Mouse (Mus musculus): ENCODE results near the gene Grap.
"Not testable (repeated sequence)": the region's sequence is repeated elsewhere in the genome, so short reads cannot be mapped to it uniquely, and the experiment has no call there.

Gene Grap

GRCm38 (mm10) chr11:61652686-61653447 is at the start of gene Grap:
TSS of gene Grap (plus strand) at chr11:61653265.
- no peak for DNase-seq (ENCODE audit: low read depth, low spot score)

- DNase-seq (ENCODE audit: low read depth, low spot score), result no peak
These were observed 45.0 kb upstream of the Grap start for GRCm38 (mm10) chr11:61608072-61608471.

GRCm38 (mm10) chr11:61611197-61611596 is 41.9 kb upstream of the Grap start:
- no peak for DNase-seq (ENCODE audit: low read depth, low spot score)

- no peak for DNase-seq (ENCODE audit: low read depth, low spot score)
These were observed 40.9 kb upstream of the Grap start for GRCm38 (mm10) chr11:61612116-61612635.

GRCm38 (mm10) chr11:61614401-61614800 is 38.7 kb upstream of the Grap start:
- no peak for DNase-seq (ENCODE audit: low read depth, low spot score)

GRCm38 (mm10) chr11:61615686-61616522 is 37.2 kb upstream of the Grap start:
- DNase-seq (ENCODE audit: low read depth, low spot score), result no peak

GRCm38 (mm10) chr11:61616523-61617292 is 36.4 kb upstream of the Grap start:
- DNase-seq (ENCODE audit: low read depth, low spot score), result no peak

- DNase-seq (ENCODE audit: low read depth, low spot score), result no peak
These were observed 35.6 kb upstream of the Grap start for GRCm38 (mm10) chr11:61617293-61617975.

- no peak for DNase-seq (ENCODE audit: low read depth, low spot score)
These were observed 34.9 kb upstream of the Grap start for GRCm38 (mm10) chr11:61618131-61618530.

- DNase-seq (ENCODE audit: low read depth, low spot score), result no peak
These were observed 34.5 kb upstream of the Grap start for GRCm38 (mm10) chr11:61618571-61618970.

GRCm38 (mm10) chr11:61619356-61619755 is 33.7 kb upstream of the Grap start:
- no peak for DNase-seq (ENCODE audit: low read depth, low spot score)

GRCm38 (mm10) chr11:61619791-61620241 is 33.2 kb upstream of the Grap start:
- peak; percentile 88 for DNase-seq (ENCODE audit: low read depth, low spot score)

GRCm38 (mm10) chr11:61620254-61620670 is 32.8 kb upstream of the Grap start:
- DNase-seq (ENCODE audit: low read depth, low spot score), result peak; percentile 98

- DNase-seq (ENCODE audit: low read depth, low spot score), result no peak
These were observed 32.3 kb upstream of the Grap start for GRCm38 (mm10) chr11:61620762-61621161.

GRCm38 (mm10) chr11:61625136-61625535 is 27.9 kb upstream of the Grap start:
- DNase-seq (ENCODE audit: low read depth, low spot score), result no peak

- DNase-seq (ENCODE audit: low read depth, low spot score), result peak; percentile 37
These were observed 26.6 kb upstream of the Grap start for GRCm38 (mm10) chr11:61626509-61626908.

GRCm38 (mm10) chr11:61629621-61630020 is 23.4 kb upstream of the Grap start:
- DNase-seq (ENCODE audit: low read depth, low spot score), result peak; percentile 28

GRCm38 (mm10) chr11:61636309-61636708 is 16.8 kb upstream of the Grap start:
- not testable (repeated sequence) for DNase-seq (ENCODE audit: low read depth, low spot score)

GRCm38 (mm10) chr11:61637413-61637812 is 15.7 kb upstream of the Grap start:
- peak; percentile 20 for DNase-seq (ENCODE audit: low read depth, low spot score)

GRCm38 (mm10) chr11:61637856-61638255 is 15.2 kb upstream of the Grap start:
- no peak for DNase-seq (ENCODE audit: low read depth, low spot score)

All from ES-CJ7 (cell line).